ENCODE assay signal across 9 mouse cellular contexts in genomic region chr14:24606444-24607173, GRCm38 (mm10).
DNase-seq lines count a peak whose midpoint lies in the region; ATAC-seq lines count a peak whose summit lies in the region.
"Had no signal": no experiment of that assay in that cellular context is flagged by ENCODE, and none has a peak within 500 bp of the region (broad histone marks: within the 10 kb centered on the region; RNA-seq: fewer than 3 reads in every experiment).

No protein-coding gene starts in this region.

- H3K4me2 ChIP-seq in kidney, embryonic 15.5 days: no peak overlapping the region
- no peak overlapping the region for H3K4me2 ChIP-seq in forebrain, embryonic 12.5 days
- H3K4me2 ChIP-seq in hindbrain, embryonic 14.5 days (replicated peaks): no peak overlapping the region
- no peak overlapping the region for H3K4me2 ChIP-seq in neural tube, embryonic 13.5 days
- H3K4me2 ChIP-seq: embryonic facial prominence, embryonic 12.5 days had no signal

- H3K27ac ChIP-seq in kidney, embryonic 15.5 days: no peak overlapping the region
- peak overlapping the region; percentile 81 for H3K27ac ChIP-seq in forebrain, embryonic 12.5 days
- peak overlapping the region; percentile 59 for H3K27ac ChIP-seq in hindbrain, embryonic 14.5 days
- peak overlapping the region; percentile 52 for H3K27ac ChIP-seq in neural tube, embryonic 13.5 days (replicated peaks)
- H3K27ac ChIP-seq: embryonic facial prominence, embryonic 12.5 days had no signal

- H3K4me1 ChIP-seq in kidney, embryonic 15.5 days: peaks cover 6% of the 10 kb centered on the region
- H3K4me1 ChIP-seq in forebrain, embryonic 12.5 days: peaks cover 18% of the 10 kb centered on the region
- peaks cover 13% of the 10 kb centered on the region for H3K4me1 ChIP-seq in hindbrain, embryonic 14.5 days (replicated peaks; ENCODE audit: control insufficient read depth, insufficient read depth, low read length)
- peaks cover 20% of the 10 kb centered on the region for H3K4me1 ChIP-seq in neural tube, embryonic 13.5 days (replicated peaks)

- no peaks in the 10 kb centered on the region for H3K9me3 ChIP-seq in kidney, embryonic 15.5 days (replicated peaks)
- H3K9me3 ChIP-seq in forebrain, embryonic 12.5 days: peaks cover 4% of the 10 kb centered on the region; the same call in 1 of the 2 replicates
- 0 out of 2 replicates have a peak, but pooled peaks cover 7% of the 10 kb centered on the region for H3K9me3 ChIP-seq in hindbrain, embryonic 14.5 days (ENCODE audit: control insufficient read depth, low read length)
- no peaks in the 10 kb centered on the region; the same call in 1 of the 2 replicates for H3K9me3 ChIP-seq in neural tube, embryonic 13.5 days
- H3K9me3 ChIP-seq: embryonic facial prominence, embryonic 12.5 days had no signal

- 32% methylated on average over 14 of the region's 14 CpGs for WGBS in kidney, embryonic 15.5 days
- WGBS in forebrain, embryonic 12.5 days: 7% methylated on average over 14 of the region's 14 CpGs
- WGBS in hindbrain, embryonic 14.5 days: 12% methylated on average over 14 of the region's 14 CpGs
- WGBS in neural tube, embryonic 13.5 days: 12% methylated on average over 14 of the region's 14 CpGs

- no peaks in the 10 kb centered on the region for H3K27me3 ChIP-seq in kidney, embryonic 15.5 days
- H3K27me3 ChIP-seq in forebrain, embryonic 12.5 days: peaks cover 6% of the 10 kb centered on the region
- H3K27me3 ChIP-seq in hindbrain, embryonic 14.5 days (ENCODE audit: control insufficient read depth, insufficient read depth, low read length): no peaks in the 10 kb centered on the region
- no peaks in the 10 kb centered on the region for H3K27me3 ChIP-seq in neural tube, embryonic 13.5 days
- H3K27me3 ChIP-seq: embryonic facial prominence, embryonic 12.5 days had no signal

- no peaks in the 10 kb centered on the region for H3K36me3 ChIP-seq in kidney, embryonic 15.5 days
- H3K36me3 ChIP-seq in forebrain, embryonic 12.5 days (replicated peaks): no peaks in the 10 kb centered on the region
- no peaks in the 10 kb centered on the region for H3K36me3 ChIP-seq in hindbrain, embryonic 14.5 days (replicated peaks; ENCODE audit: control insufficient read depth, insufficient read depth)
- H3K36me3 ChIP-seq in neural tube, embryonic 13.5 days: no peaks in the 10 kb centered on the region
- H3K36me3 ChIP-seq: embryonic facial prominence, embryonic 12.5 days had no signal

- 0 out of 2 replicates have a peak, but pooled peaks have one; percentile 33 for ATAC-seq in kidney, embryonic 15.5 days (replicated peaks; ENCODE audit: low FRiP score)
- peak; percentile 84 for ATAC-seq in forebrain, embryonic 12.5 days (ENCODE audit: low FRiP score)
- ATAC-seq in hindbrain, embryonic 14.5 days (ENCODE audit: low FRiP score): peak; percentile 46; the same call in 1 of the 2 replicates
- peak; percentile 27; the same call in 1 of the 2 replicates for ATAC-seq in neural tube, embryonic 13.5 days (ENCODE audit: low read depth)
- no peak for ATAC-seq in erythroblast, adult 5-6 weeks (replicated peaks; ENCODE audit: low FRiP score, poor library complexity, severe bottlenecking)

- no peak overlapping the region for H3K9ac ChIP-seq in kidney, embryonic 15.5 days
- H3K9ac ChIP-seq in forebrain, embryonic 12.5 days: no peak overlapping the region
- H3K9ac ChIP-seq in hindbrain, embryonic 14.5 days: no peak overlapping the region
- no peak overlapping the region for H3K9ac ChIP-seq in neural tube, embryonic 13.5 days
- H3K9ac ChIP-seq: embryonic facial prominence, embryonic 12.5 days had no signal

- DNase-seq in kidney, adult 8-10 months: no peak
- no peak for DNase-seq in hindbrain, embryonic 14.5 days (ENCODE audit: low spot score)
- DNase-seq in left cerebral cortex, adult 8-10 months (ENCODE audit: low spot score in 2 of 2): no peak
- DNase-seq in urinary bladder, adult 18-20 months (ENCODE audit: low spot score in 2 of 2): no peak

- H3K4me3 ChIP-seq in kidney, embryonic 15.5 days (replicated peaks): no peak overlapping the region
- H3K4me3 ChIP-seq in forebrain, embryonic 12.5 days (replicated peaks): no peak overlapping the region
- no peak overlapping the region for H3K4me3 ChIP-seq in hindbrain, embryonic 14.5 days (replicated peaks; ENCODE audit: low read length)
- no peak overlapping the region for H3K4me3 ChIP-seq in neural tube, embryonic 13.5 days
- H3K4me3 ChIP-seq: embryonic facial prominence, embryonic 12.5 days had no signal
